14 mouse cellular contexts compared by ENCODE assay signal in genomic region chr11:90231631-90232030, GRCm38 (mm10). TPM values are rescaled to one million over a fixed set of nuclear protein-coding genes. Genes with fewer than 3 reads are reported as not detected.
DNase-seq lines count a peak whose midpoint lies in the region; ATAC-seq and TF ChIP-seq lines count a peak whose summit lies in the region.
"Had no signal": no experiment of that assay in that cellular context is flagged by ENCODE, and none has a peak within 500 bp of the region (broad histone marks: within the 10 kb centered on the region; RNA-seq: fewer than 3 reads in every experiment).

No protein-coding gene starts in this region.

- WGBS in embryonic facial prominence, embryonic 15.5 days: 30% methylated on average over 2 of the region's 2 CpGs
- WGBS in embryonic facial prominence, embryonic 10.5 days: 59% methylated on average over 2 of the region's 2 CpGs
- 41% methylated on average over 2 of the region's 2 CpGs for WGBS in kidney, postnatal 0 days
- WGBS in lung, postnatal 0 days: 25% methylated on average over 2 of the region's 2 CpGs
- 35% methylated on average over 2 of the region's 2 CpGs for WGBS in stomach, embryonic 16.5 days
- WGBS in forebrain, embryonic 15.5 days: 63% methylated on average over 2 of the region's 2 CpGs

- no peaks in the 10 kb centered on the region for H3K27me3 ChIP-seq in embryonic facial prominence, embryonic 15.5 days
- no peaks in the 10 kb centered on the region for H3K27me3 ChIP-seq in embryonic facial prominence, embryonic 10.5 days (replicated peaks; ENCODE audit: low read depth, poor library complexity, severe bottlenecking)
- H3K27me3 ChIP-seq in kidney, postnatal 0 days (ENCODE audit: insufficient read depth, low read length): no peaks in the 10 kb centered on the region
- no peaks in the 10 kb centered on the region for H3K27me3 ChIP-seq in lung, postnatal 0 days (replicated peaks; ENCODE audit: insufficient read depth, low read length)
- no peaks in the 10 kb centered on the region for H3K27me3 ChIP-seq in stomach, embryonic 16.5 days (ENCODE audit: control insufficient read depth, insufficient read depth, low read length)
- no peaks in the 10 kb centered on the region for H3K27me3 ChIP-seq in forebrain, embryonic 15.5 days
- H3K27me3 ChIP-seq: embryonic facial prominence, embryonic 12.5 days had no signal

- H3K4me3 ChIP-seq in embryonic facial prominence, embryonic 15.5 days (replicated peaks): no peak overlapping the region
- H3K4me3 ChIP-seq in embryonic facial prominence, embryonic 10.5 days: no peak overlapping the region
- H3K4me3 ChIP-seq in kidney, postnatal 0 days (replicated peaks; ENCODE audit: low read depth, low read length): no peak overlapping the region
- no peak overlapping the region for H3K4me3 ChIP-seq in lung, postnatal 0 days (ENCODE audit: low read depth, low read length)
- no peak overlapping the region for H3K4me3 ChIP-seq in stomach, embryonic 16.5 days (replicated peaks; ENCODE audit: low read length)
- no peak overlapping the region for H3K4me3 ChIP-seq in forebrain, embryonic 15.5 days
- H3K4me3 ChIP-seq: embryonic facial prominence, embryonic 12.5 days had no signal

- ATAC-seq in embryonic facial prominence, embryonic 15.5 days (ENCODE audit: insufficient number of reproducible peaks, low FRiP score, low TSS enrichment, low read depth): no peak
- ATAC-seq in kidney, postnatal 0 days (replicated peaks; ENCODE audit: low FRiP score, low read depth): no peak
- ATAC-seq in lung, postnatal 0 days: no peak
- ATAC-seq in stomach, embryonic 16.5 days (ENCODE audit: insufficient read depth, low FRiP score): no peak
- no peak for ATAC-seq in forebrain, embryonic 15.5 days (replicated peaks)

- H3K9me3 ChIP-seq in embryonic facial prominence, embryonic 15.5 days (replicated peaks): no peaks in the 10 kb centered on the region
- no peaks in the 10 kb centered on the region for H3K9me3 ChIP-seq in embryonic facial prominence, embryonic 10.5 days
- H3K9me3 ChIP-seq in kidney, postnatal 0 days (replicated peaks; ENCODE audit: low read length): no peaks in the 10 kb centered on the region
- H3K9me3 ChIP-seq in lung, postnatal 0 days (ENCODE audit: low read length): no peaks in the 10 kb centered on the region
- no peaks in the 10 kb centered on the region for H3K9me3 ChIP-seq in stomach, embryonic 16.5 days (replicated peaks; ENCODE audit: control insufficient read depth, low read length)
- no peaks in the 10 kb centered on the region for H3K9me3 ChIP-seq in forebrain, embryonic 15.5 days
- H3K9me3 ChIP-seq: embryonic facial prominence, embryonic 12.5 days had no signal

- no peak overlapping the region for H3K4me2 ChIP-seq in embryonic facial prominence, embryonic 15.5 days (replicated peaks)
- H3K4me2 ChIP-seq in kidney, postnatal 0 days (ENCODE audit: low read length): no peak overlapping the region
- H3K4me2 ChIP-seq in lung, postnatal 0 days (replicated peaks; ENCODE audit: low read depth, low read length): no peak overlapping the region
- H3K4me2 ChIP-seq in stomach, embryonic 16.5 days (ENCODE audit: low read depth, low read length): no peak overlapping the region
- H3K4me2 ChIP-seq in forebrain, embryonic 15.5 days (replicated peaks): no peak overlapping the region
- H3K4me2 ChIP-seq: embryonic facial prominence, embryonic 12.5 days had no signal

- no peaks in the 10 kb centered on the region for H3K36me3 ChIP-seq in embryonic facial prominence, embryonic 15.5 days
- no peaks in the 10 kb centered on the region for H3K36me3 ChIP-seq in embryonic facial prominence, embryonic 10.5 days (replicated peaks)
- H3K36me3 ChIP-seq in kidney, postnatal 0 days (ENCODE audit: insufficient read depth, low read length): no peaks in the 10 kb centered on the region
- H3K36me3 ChIP-seq in lung, postnatal 0 days (ENCODE audit: insufficient read depth, low read length): no peaks in the 10 kb centered on the region
- H3K36me3 ChIP-seq in stomach, embryonic 16.5 days (ENCODE audit: control insufficient read depth, insufficient read depth, low read length): no peaks in the 10 kb centered on the region
- no peaks in the 10 kb centered on the region for H3K36me3 ChIP-seq in forebrain, embryonic 15.5 days
- H3K36me3 ChIP-seq: embryonic facial prominence, embryonic 12.5 days had no signal

- no peak for TF ChIP-seq CTCF in kidney, postnatal 0 days (IDR thresholded peaks at IDR 0.05; ENCODE audit: low read depth)
- TF ChIP-seq CTCF in lung, postnatal 0 days (IDR thresholded peaks at IDR 0.05): no peak

- no peak for TF ChIP-seq EP300 in lung, postnatal 0 days (IDR thresholded peaks at IDR 0.05)

- DNase-seq in embryonic facial prominence, embryonic 10.5 days (ENCODE audit: low spot score): no peak
- DNase-seq in kidney, postnatal 0 days (ENCODE audit: low spot score): peak; percentile 52
- no peak for DNase-seq in kidney, adult 8-10 months
- peak; percentile 56 for DNase-seq in lung, postnatal 0 days (ENCODE audit: low spot score)
- no peak for DNase-seq in lung, postnatal 14 days
- DNase-seq: cerebellum, adult 11-12 months; cerebellum, postnatal 36 days; heart, postnatal 14 days; midbrain, embryonic 14.5 days; thymus, postnatal 4 days had no signal

- 0 out of 2 replicates have a peak overlapping the region, but pooled peaks have one; percentile 2 for H3K27ac ChIP-seq in embryonic facial prominence, embryonic 15.5 days (replicated peaks)
- H3K27ac ChIP-seq in embryonic facial prominence, embryonic 10.5 days (replicated peaks): no peak overlapping the region
- 0 out of 2 replicates have a peak overlapping the region, but pooled peaks have one; percentile 10 for H3K27ac ChIP-seq in kidney, postnatal 0 days
- H3K27ac ChIP-seq in lung, postnatal 0 days (ENCODE audit: low read length): no peak overlapping the region; the same call in 1 of the 2 replicates
- H3K27ac ChIP-seq in stomach, embryonic 16.5 days (ENCODE audit: low read length): peak overlapping the region; percentile 1; the same call in 1 of the 2 replicates
- no peak overlapping the region for H3K27ac ChIP-seq in forebrain, embryonic 15.5 days (replicated peaks)
- H3K27ac ChIP-seq: embryonic facial prominence, embryonic 12.5 days had no signal

- H3K9ac ChIP-seq in embryonic facial prominence, embryonic 15.5 days: no peak overlapping the region
- H3K9ac ChIP-seq in kidney, postnatal 0 days (ENCODE audit: low read depth, low read length): no peak overlapping the region
- no peak overlapping the region for H3K9ac ChIP-seq in lung, postnatal 0 days (replicated peaks; ENCODE audit: low read depth)
- no peak overlapping the region for H3K9ac ChIP-seq in stomach, embryonic 16.5 days (ENCODE audit: low read length)
- no peak overlapping the region for H3K9ac ChIP-seq in forebrain, embryonic 15.5 days (replicated peaks)
- H3K9ac ChIP-seq: embryonic facial prominence, embryonic 12.5 days had no signal

- peaks cover 14% of the 10 kb centered on the region; the same call in 1 of the 2 replicates for H3K4me1 ChIP-seq in embryonic facial prominence, embryonic 15.5 days
- H3K4me1 ChIP-seq in embryonic facial prominence, embryonic 10.5 days: peaks cover 14% of the 10 kb centered on the region; the same call in 1 of the 2 replicates
- H3K4me1 ChIP-seq in kidney, postnatal 0 days (replicated peaks; ENCODE audit: insufficient read depth, low read length): peaks cover 5% of the 10 kb centered on the region; the same call in 1 of the 2 replicates
- H3K4me1 ChIP-seq in lung, postnatal 0 days (ENCODE audit: insufficient read depth, low read depth, low read length): no peaks in the 10 kb centered on the region; the same call in none of the 2 replicates
- no peaks in the 10 kb centered on the region for H3K4me1 ChIP-seq in stomach, embryonic 16.5 days (ENCODE audit: control insufficient read depth, insufficient read depth, low read length)
- H3K4me1 ChIP-seq in forebrain, embryonic 15.5 days: peaks cover 14% of the 10 kb centered on the region; the same call in 1 of the 2 replicates
- H3K4me1 ChIP-seq: embryonic facial prominence, embryonic 12.5 days had no signal

RNA-seq across cellular contexts. Expression of gene Mmd, which starts 17.6 kb away (rescaled TPM):
- 41.6 and 42.0 TPM in 2 replicates for polyA plus RNA-seq in embryonic facial prominence, embryonic 15.5 days (2015; fragmentation: Nextera tagmentation; extraction: Ambion mirVana)
- 44.6 and 45.1 TPM in 2 replicates for polyA plus RNA-seq in embryonic facial prominence, embryonic 10.5 days (2016; fragmentation: Nextera tagmentation; extraction: Ambion mirVana)
- polyA plus RNA-seq in kidney, postnatal 0 days (2015; fragmentation: Nextera tagmentation; extraction: Ambion mirVana): 29.8 and 32.6 TPM in 2 replicates
- polyA plus RNA-seq in lung, postnatal 0 days (2015; fragmentation: Nextera tagmentation; extraction: Ambion mirVana): 32.5 and 35.8 TPM in 2 replicates
- polyA plus RNA-seq in stomach, embryonic 16.5 days (2015; fragmentation: Nextera tagmentation; extraction: Ambion mirVana): 47.5 and 48.6 TPM in 2 replicates
- 91.7 and 94.3 TPM in 2 replicates for polyA plus RNA-seq in forebrain, embryonic 15.5 days (2015; fragmentation: Nextera tagmentation; extraction: Ambion mirVana)

RNA-seq across cellular contexts. Expression of gene Gm45716, which starts 44.1 kb away (rescaled TPM):
- polyA plus RNA-seq in embryonic facial prominence, embryonic 15.5 days (2015; fragmentation: Nextera tagmentation; extraction: Ambion mirVana): 9.0 TPM in 2 replicates
- polyA plus RNA-seq in embryonic facial prominence, embryonic 10.5 days (2016; fragmentation: Nextera tagmentation; extraction: Ambion mirVana): 14.4 and 14.6 TPM in 2 replicates
- 13.9 and 14.3 TPM in 2 replicates for polyA plus RNA-seq in kidney, postnatal 0 days (2015; fragmentation: Nextera tagmentation; extraction: Ambion mirVana)
- polyA plus RNA-seq in lung, postnatal 0 days (2015; fragmentation: Nextera tagmentation; extraction: Ambion mirVana): 11.8 and 11.9 TPM in 2 replicates
- 5.6 and 9.8 TPM in 2 replicates for polyA plus RNA-seq in stomach, embryonic 16.5 days (2015; fragmentation: Nextera tagmentation; extraction: Ambion mirVana)
- 18.2 and 19.4 TPM in 2 replicates for polyA plus RNA-seq in forebrain, embryonic 15.5 days (2015; fragmentation: Nextera tagmentation; extraction: Ambion mirVana)

Comparison
In these comparisons a context has a peak if more than half of its experiments do, and no peak if none do; other contexts are left out.
1. H3K27ac ChIP-seq: peak in embryonic facial prominence, embryonic 15.5 days (single experiment), kidney, postnatal 0 days (single experiment) and stomach, embryonic 16.5 days (single experiment); none in embryonic facial prominence, embryonic 10.5 days (single experiment), lung, postnatal 0 days (single experiment) and forebrain, embryonic 15.5 days (single experiment).
2. DNase-seq: peak in kidney, postnatal 0 days (single experiment) and lung, postnatal 0 days (single experiment); none in embryonic facial prominence, embryonic 10.5 days (single experiment), kidney, adult 8-10 months (0 of 2) and lung, postnatal 14 days (single experiment).